Mouse (Mus musculus) liver, embryonic 14.5 days (tissue): ENCODE results near the gene Nupr1l. TPM values are rescaled to one million over a fixed set of nuclear protein-coding genes. Genes with fewer than 3 reads are reported as not detected.
"Not testable (repeated sequence)": the region's sequence is repeated elsewhere in the genome, so short reads cannot be mapped to it uniquely, and the experiment has no call there.

Experiments
- ATAC-seq: fragments of 200-750 bp; cut with Nextera tagmentation; 2 replicates; pipeline ENCODE4 v1.8.0; 2017; ENCODE audit warnings: moderate number of reproducible peaks, mild to moderate bottlenecking, moderate library complexity; ENCODE audit not compliant: insufficient read depth
- DNase-seq, 3 experiments: peaks; one replicate each; pipeline ENCODE4 v3.0.0-alpha.2; 2012 to 2013; ENCODE audit warnings: low read depth in 3 of 3, low spot score in 3 of 3
- H3K27ac ChIP-seq: fragments of 300-500 bp; sonication (generic); 2 replicates; pipeline ENCODE4 v1.5.1; 2014; ENCODE audit warnings: moderate library complexity, mild to moderate bottlenecking, control low read depth, inconsistent platforms
- H3K27me3 ChIP-seq: fragments of 300-500 bp; sonication (generic); 2 replicates; pipeline ENCODE4 v1.6.1; 2014; ENCODE audit warnings: mild to moderate bottlenecking, low read length, moderate library complexity; ENCODE audit not compliant: control insufficient read depth, insufficient read depth
- H3K36me3 ChIP-seq: fragments of 300-500 bp; sonication (generic); replicated peaks from 2 replicates; pipeline ENCODE4 v1.6.1; 2014; ENCODE audit warnings: low read depth; ENCODE audit not compliant: control insufficient read depth, insufficient read depth
- H3K4me1 ChIP-seq, 2 experiments: fragments of 200-500 bp in 1 of 2; fragments of 300-500 bp in 1 of 2; sonication (generic) in 1 of 2; replicated peaks; 2 replicates each; pipeline ENCODE4 v1.6.1; 2012 to 2014; ENCODE audit warnings: antibody characterized with exemption in 1 of 2, inconsistent platforms in 1 of 2, low read length in 1 of 2; ENCODE audit not compliant: control insufficient read depth in 2 of 2, insufficient read depth in 2 of 2
- H3K4me2 ChIP-seq: fragments of 300-500 bp; sonication (generic); 2 replicates; pipeline ENCODE4 v1.6.1; 2014; ENCODE audit warnings: low read depth, mild to moderate bottlenecking, control low read depth, moderate library complexity
- H3K4me3 ChIP-seq, 2 experiments: fragments of 200-500 bp in 1 of 2; fragments of 300-500 bp in 1 of 2; sonication (generic) in 1 of 2; 2 replicates each; pipeline ENCODE4 v1.5.1; 2012 to 2014; ENCODE audit warnings: low read depth in 2 of 2, low read length in 2 of 2, mild to moderate bottlenecking in 2 of 2, control low read depth in 1 of 2, inconsistent platforms in 1 of 2, moderate library complexity in 1 of 2; ENCODE audit not compliant: insufficient read depth in 1 of 2
- H3K9ac ChIP-seq: fragments of 300-500 bp; sonication (generic); replicated peaks from 2 replicates; pipeline ENCODE4 v1.6.1; 2014; ENCODE audit warnings: mild to moderate bottlenecking, control low read depth, moderate library complexity
- H3K9me3 ChIP-seq: fragments of 300-500 bp; sonication (generic); 2 replicates; pipeline ENCODE4 v1.6.1; 2016; ENCODE audit warnings: low read length, mixed read lengths; ENCODE audit not compliant: control insufficient read depth
- CTCF ChIP-seq: IDR thresholded peaks from 2 replicates; pipeline ENCODE4 v1.5.1; 2016; ENCODE audit warnings: antibody characterized with exemption, low read depth, control low read depth
- EP300 ChIP-seq: IDR thresholded peaks from 2 replicates; pipeline ENCODE4 v1.6.1; 2016; ENCODE audit warnings: antibody characterized with exemption, low read depth
- WGBS: fragments of 180-500 bp; shearing (Covaris S2); extraction: QIAGEN DNeasy Blood & Tissue Kit; methylation state at CpG from one replicate; pipeline ENCODE4 v1.1.7; 2014; ENCODE audit not compliant: insufficient replicate concordance; 5-methylcytosine and 5-hydroxymethylcytosine counted together
- polyA plus RNA-seq, 2 experiments: library from polyadenylated mRNA; depleted of rRNA in 1 of 2; stranded (reverse) in 1 of 2; unstranded in 1 of 2; fragments of >200 nt; fragmentation: Nextera tagmentation in 1 of 2; extraction: Ambion mirVana in 1 of 2; gene quantifications; 2 replicates each; pipeline versions ENCODE4 v1.2.1 to v1.2.3; 2012 to 2014

The Nupr1l gene
- polyA plus RNA-seq, 2 experiments, result 0.26 to 0.72 TPM

DNA sequence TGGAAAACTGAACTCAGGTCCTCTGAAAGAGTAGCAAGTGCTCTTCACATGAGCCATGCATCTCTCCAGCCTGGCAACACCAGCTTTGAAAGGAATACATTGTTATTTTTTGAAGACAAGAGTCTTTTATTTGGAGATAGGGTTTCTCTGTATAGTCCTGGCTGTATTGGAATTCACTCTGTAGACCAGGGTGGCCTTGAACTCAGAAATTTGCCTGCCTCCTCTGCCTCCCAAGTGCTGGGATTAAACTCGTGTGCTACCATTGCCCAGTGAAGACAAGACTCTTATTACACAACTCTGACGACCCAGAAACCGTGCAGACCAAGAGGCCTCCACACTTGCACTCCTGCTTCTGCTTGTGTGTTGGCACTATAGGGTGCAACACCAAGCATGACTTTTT, 28.5 kb upstream of the Nupr1l start:
- 51% methylated on average over 3 of the region's 3 CpGs for WGBS
- DNase-seq (no peak), ATAC-seq (no peak)
- Histone ChIP-seq H3K9ac (no peak overlapping the region), H3K27me3 (no peaks in the 10 kb centered on the region), H3K36me3 (peaks cover 35% of the 10 kb centered on the region), H3K4me1 (no peaks in the 10 kb centered on the region), H3K4me2 (no peak overlapping the region), H3K4me3 (no peak overlapping the region), H3K9me3 (no peaks in the 10 kb centered on the region), H3K27ac (no peak overlapping the region)
- TF ChIP-seq CTCF (no peak), EP300 (no peak)

DNA sequence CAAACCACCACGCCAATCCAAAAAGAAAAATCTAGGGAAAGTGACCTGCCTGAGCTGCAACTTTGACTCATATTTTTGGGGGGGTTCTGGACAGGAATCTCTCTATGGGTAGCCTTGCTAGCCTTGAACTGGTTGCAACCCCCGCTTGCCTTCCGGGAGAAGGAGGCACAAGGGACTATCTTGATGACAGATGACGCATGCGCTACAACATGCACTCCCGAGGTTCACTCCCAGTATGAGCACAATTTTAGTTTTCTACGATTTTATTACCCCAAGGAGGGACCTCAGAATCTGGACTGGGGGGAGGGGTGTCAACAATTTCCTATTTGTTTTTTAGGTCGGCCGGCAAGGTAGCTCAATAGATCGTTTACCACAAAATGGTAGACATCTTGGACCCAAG, 22.1 kb upstream of the Nupr1l start:
- H3K27ac ChIP-seq, result peak overlapping the region; percentile 93
- ATAC-seq, result no peak
- no peak for TF ChIP-seq EP300
- TF ChIP-seq CTCF, result no peak
- 8% methylated on average over 10 of the region's 10 CpGs for WGBS
- peak overlapping the region; percentile 84 for H3K9ac ChIP-seq
- H3K27me3 ChIP-seq, result no peaks in the 10 kb centered on the region
- DNase-seq, result peak in 1 of 3 experiments; percentile 48
- H3K4me3 ChIP-seq, result peak overlapping the region; percentile 92 to 97
- peak overlapping the region; percentile 65 for H3K4me2 ChIP-seq
- no peaks in the 10 kb centered on the region for H3K9me3 ChIP-seq
- H3K4me1 ChIP-seq, result peaks cover 9 to 10% of the 10 kb centered on the region in 2 experiments; a peak in 3 of 4 replicates
- peaks cover 27% of the 10 kb centered on the region for H3K36me3 ChIP-seq

DNA sequence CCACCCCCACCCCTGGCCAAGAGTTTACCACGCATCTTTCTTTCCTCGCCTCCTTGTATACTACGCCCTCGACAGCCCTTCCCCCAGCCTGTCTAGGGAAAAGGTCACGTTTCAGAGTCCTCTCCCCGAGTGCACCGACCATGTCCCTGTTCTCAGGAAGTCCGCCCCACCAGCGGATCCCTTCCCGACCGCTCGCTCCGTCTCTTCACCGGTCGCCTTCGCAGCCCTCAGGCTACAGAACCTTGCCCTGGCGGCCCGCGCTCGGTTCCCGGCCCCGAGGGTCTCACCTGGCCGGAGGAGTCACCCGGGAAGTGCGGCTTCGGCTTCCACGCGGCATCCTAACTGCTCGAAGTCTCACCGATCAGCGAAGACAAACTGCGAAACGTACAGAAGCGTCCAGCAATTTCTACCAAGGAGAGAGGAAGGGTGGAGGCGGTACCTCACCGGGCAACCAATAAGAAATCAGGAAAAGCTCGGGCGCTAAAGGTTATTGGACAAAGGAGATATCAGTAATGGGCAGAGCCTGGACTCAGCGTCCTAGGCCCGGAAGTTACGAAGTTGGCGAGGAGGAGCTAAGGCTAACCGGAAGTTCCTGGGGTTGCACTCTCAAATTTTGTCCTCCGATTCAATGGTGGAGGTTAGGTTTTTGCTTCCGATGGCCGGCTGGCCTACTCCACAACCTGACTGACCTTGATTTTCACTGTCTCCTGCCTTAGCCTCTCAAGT, 21.3 kb upstream of the Nupr1l start, which contains the start of gene Chchd2:
TSS of gene Chchd2 (minus strand) at position 560 of the 726 bp plus-strand sequence.
- Histone ChIP-seq H3K36me3 (peaks cover 19% of the 10 kb centered on the region), H3K27me3 (no peaks in the 10 kb centered on the region), H3K4me3 (peak within 1 kb of the TSS; percentile 92 to 97), H3K9ac (peak within 1 kb of the TSS; percentile 84), H3K4me2 (peak within 1 kb of the TSS; percentile 65), H3K4me1 (peaks cover 9 to 10% of the 10 kb centered on the region in 2 experiments; a peak in 3 of 4 replicates), H3K9me3 (no peaks in the 10 kb centered on the region), H3K27ac (peak within 1 kb of the TSS; percentile 93)
- under 1% methylated on average over 46 of the region's 46 CpGs for WGBS
- peak; percentile 97 to 98 (median 97) for DNase-seq
- ATAC-seq, result peak; percentile 99
- TF ChIP-seq EP300, result peak; percentile 49
- no peak for TF ChIP-seq CTCF

DNA sequence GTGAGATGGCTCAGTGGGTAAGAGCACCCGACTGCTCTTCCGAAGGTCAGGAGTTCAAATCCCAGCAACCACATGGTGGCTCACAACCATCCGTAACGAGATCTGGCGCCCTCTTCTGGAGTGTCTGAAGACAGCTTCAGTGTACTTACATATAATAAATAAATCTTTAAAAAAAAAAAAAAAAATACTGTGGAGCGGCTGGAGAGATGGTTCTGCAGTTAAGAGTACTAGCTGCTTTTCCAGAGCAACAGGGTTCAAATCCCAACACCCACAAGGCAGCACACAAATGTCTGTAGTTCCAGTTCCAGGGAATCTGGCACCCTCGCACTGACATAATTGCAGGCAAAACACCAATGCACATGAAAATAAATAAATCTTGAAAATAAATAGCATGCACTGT, 17.9 kb upstream of the Nupr1l start:
- ATAC-seq, DNase-seq, H3K9ac ChIP-seq, H3K27ac ChIP-seq, H3K9me3 ChIP-seq, H3K36me3 ChIP-seq, H3K4me2 ChIP-seq, H3K27me3 ChIP-seq, H3K4me3 ChIP-seq: not testable (repeated sequence)
- WGBS, result 68% methylated on average over 4 of the region's 7 CpGs
- peaks cover 10 to 12% of the 10 kb centered on the region in 2 experiments; a peak in 3 of 4 replicates for H3K4me1 ChIP-seq

DNA sequence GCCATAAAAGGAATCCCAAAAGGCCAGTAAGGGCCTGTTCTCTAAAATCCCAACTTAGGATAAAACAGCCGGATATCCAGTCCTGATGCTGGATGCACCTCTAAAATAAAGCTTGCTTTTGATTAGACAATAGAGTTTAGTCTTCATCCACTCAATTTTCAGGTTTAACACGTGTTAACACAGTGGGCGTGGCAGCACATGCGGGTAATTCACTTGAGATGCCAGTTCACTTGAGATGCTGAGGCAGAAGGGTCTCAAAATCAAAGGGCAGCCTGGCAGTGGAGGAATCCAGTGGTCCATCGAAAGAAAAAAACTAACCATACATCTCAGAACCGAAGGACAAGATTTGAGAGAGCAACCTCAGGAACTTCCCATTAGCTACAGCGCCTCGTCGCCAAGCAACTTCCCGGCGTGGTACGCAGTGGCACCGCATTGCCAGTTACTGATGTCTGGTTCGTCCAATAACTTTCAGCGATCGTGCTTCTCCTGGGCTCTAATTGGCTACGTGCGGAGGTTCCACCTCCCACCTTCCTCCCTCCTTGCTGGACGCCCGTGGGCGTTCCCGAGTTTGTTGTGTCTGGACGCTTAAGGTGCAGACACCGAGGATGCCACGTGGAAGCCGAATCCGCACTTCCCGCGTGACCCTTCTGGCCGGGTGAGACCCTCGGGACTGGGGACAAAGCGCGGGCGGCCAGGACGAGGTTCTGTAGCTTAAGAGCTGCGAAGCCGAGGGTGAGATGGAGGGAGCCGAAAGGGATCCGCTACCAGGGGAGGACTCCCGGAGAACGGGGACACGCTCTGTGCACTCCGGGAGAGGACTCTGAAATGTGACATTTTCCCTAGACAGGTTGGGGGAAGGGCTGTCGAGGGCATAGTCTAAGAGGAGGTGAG, 12.9 kb upstream of the Nupr1l start, which contains the start of gene Zbed5:
TSS of gene Zbed5 (plus strand) at position 526 of the 891 bp plus-strand sequence.
- Histone ChIP-seq H3K27ac (no peak within 1 kb of the TSS), H3K9me3 (no peaks in the 10 kb centered on the region), H3K9ac (peak within 1 kb of the TSS; percentile 57), H3K36me3 (no peaks in the 10 kb centered on the region), H3K4me2 (peak within 1 kb of the TSS; percentile 95), H3K4me3 (peak within 1 kb of the TSS; percentile 58 to 65), H3K4me1 (peaks cover 4 to 7% of the 10 kb centered on the region in 2 experiments; a peak in 3 of 4 replicates), H3K27me3 (no peaks in the 10 kb centered on the region)
- ATAC-seq (peak; percentile 100), DNase-seq (peak; percentile 86)
- TF ChIP-seq EP300, result no peak
- 2% methylated on average over 44 of the region's 44 CpGs for WGBS
